Mouse (Mus musculus): ENCODE measurements around the gene Phlpp1.

The Phlpp1 gene

DNA sequence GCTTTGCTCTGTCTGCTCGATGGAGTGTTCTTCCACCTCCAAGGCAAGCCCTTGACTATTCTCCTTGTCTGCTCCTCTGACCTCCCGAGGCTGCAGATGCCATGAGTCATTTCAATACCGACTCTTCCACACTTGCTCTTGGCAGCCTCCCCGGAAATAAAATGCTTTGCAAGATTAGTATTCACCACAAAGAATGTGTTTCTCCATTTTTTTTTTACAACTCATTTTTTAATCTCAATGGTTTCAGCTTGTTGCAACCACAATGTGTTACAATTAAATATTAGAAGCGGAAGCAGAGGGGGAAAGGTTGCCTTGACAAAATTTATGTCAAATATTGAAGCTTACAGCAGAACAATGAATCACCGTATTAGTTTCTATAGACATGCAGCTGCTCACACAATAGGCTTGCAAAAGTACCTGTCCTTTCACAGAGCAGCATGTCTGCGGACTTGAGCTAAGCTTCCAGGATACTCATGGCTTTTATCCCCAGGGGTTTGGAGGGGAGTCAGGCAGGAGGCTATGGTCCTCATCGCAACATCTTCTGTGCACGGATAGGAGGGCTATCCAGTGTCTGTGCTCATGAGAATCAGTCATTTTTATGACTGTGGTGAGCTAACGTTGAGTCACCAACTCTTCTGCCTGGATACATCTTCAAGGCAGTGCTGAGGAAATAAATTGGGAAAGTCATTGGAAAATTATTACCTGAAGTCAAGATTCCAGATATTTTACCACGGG lies 229.5 kb downstream of the Phlpp1 start:
- DNase-seq, result no peak

DNA sequence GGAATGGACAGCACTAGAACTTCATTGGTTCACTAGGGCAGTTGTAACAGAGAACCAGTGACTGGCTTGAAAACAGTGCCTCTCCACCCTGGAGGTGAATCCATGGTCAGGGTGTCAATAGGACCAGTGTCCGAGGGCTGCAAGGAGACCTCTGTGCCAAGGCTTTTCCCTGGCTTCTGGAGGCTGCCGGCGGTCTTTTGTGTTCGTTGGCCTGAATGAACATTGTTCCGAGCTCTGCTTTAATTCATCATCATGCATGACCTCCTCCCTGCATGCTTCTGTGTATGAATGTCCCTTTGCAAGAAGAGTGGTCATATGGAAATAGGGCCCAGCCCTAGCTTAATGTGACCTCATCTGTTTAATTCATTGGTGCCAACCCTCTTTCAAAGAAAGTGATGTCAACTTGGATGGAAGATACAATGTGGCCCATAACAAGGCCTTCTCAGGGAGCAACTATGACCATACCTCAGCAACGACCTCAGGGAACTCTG lies 231.5 kb downstream of the Phlpp1 start:
- DNase-seq, result no peak

DNA sequence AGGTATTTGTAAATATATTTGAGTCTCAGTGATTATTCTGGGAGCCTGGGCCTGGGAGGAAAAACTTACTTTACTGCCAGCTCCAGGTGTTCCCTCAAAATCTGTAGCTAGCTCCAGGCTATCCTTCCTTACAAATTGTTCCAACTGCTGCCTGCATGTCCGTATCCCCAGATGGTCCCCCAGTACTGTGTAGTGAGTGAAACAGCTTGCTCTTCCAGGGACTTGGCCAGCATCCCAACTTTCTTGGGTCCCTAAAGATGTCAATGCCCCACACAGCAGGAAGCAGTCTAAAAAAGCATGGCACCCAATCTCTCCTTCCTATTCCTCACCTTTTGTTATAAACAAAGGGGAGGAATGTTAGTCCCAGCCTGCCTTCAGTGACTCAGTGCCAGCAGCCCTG lies 235.3 kb downstream of the Phlpp1 start:
- DNase-seq, result no peak

DNA sequence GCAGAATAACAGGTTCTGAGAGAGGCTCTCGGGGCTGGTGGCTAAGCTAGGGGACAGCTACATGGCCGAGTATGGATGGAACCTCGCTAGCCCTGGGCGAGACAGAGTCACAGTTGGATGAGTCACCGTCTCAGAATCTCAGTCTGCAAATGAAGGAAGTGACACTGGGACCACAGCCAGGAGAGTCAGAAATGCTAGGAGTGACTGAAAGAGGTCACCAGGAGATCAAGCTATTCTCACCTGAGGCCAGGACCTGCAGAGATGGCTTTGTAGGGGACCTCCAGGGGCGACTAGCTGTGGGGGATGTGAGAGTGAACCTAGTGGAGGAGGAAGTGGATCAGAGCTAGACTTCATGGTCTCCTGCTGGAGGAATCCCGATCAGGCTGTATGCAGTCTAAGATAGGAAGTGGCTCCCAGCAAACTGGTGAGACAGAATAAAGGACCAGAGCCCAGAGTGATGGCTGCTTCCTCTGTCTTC lies 236.4 kb downstream of the Phlpp1 start:
- peak; percentile 36 for DNase-seq

DNA sequence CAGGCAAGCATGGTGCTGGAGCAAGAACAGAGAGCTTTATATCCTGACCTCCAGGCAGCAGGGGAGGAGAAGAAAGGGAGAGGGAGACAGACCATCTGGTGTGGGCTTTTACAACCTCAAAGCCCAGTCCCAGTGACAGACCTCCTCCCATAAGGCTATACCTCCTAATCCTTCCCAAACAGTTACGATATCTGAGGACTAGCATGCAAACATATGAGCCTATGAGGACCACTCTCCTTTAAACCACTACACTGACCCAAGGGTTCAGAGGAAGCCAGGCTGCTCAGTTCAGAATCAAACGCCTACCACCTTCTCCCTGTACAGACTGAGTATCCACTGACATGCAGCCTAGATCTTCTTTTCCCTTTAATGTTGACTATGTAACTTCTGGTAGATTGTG lies 239.3 kb downstream of the Phlpp1 start:
- no peak for DNase-seq

DNA sequence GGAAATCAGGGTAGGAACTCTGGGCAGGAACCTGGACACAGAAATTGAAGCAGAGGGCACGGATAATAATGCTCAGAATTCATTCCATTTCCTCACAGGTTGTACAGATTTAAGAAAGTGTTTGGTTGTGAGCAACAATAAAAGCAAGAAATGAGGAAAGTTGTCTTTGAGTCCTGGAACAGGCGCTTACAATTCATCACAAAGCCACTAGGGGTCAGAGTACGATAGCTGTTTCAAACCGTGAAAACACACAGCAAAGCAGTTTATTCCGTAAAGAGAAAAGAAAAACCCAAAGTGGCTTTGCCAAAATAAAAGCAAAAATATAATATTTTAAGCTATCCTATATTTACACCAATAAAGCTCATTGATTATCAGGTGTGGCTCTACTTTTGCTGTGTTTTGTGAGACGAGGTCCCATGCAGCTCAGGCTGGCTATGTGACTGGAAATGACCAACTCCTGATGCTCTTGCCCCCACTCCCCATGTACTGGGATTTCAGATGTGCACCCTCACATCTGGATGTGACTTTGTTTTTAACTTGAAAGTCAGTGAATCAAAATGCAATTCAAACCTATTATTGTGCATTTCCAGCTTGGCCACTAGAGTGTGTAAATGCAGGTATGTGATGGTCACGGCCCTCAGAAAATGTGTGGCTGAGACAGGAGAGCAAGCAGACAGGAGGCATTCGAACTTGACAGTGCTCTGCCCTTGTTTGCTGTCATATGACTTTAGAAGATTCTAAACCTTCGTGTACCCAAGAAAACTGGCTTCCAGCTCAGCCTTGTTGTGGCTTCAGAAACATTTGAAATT lies 253.8 kb downstream of the Phlpp1 start:
- DNase-seq, result no peak

DNA sequence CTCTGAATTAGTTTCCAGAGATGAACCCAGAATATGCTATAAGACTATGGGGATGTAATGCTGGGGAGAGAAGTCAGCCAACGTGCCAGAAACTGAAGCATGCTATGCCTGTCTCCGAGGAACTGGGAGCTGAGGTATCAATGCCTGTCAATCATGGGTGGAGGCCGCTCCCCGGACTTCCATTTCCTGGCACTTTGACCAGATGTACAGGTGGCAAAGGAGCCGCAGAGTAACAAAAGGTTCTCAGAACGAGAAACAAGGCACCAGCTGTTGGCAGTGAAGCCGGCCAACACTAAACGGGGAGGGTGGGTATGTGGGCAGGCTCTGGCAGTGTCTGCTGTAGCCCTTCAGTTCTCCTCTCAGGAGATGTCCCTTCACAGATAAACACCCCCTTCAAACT lies 256.6 kb downstream of the Phlpp1 start:
- no peak for DNase-seq

DNA sequence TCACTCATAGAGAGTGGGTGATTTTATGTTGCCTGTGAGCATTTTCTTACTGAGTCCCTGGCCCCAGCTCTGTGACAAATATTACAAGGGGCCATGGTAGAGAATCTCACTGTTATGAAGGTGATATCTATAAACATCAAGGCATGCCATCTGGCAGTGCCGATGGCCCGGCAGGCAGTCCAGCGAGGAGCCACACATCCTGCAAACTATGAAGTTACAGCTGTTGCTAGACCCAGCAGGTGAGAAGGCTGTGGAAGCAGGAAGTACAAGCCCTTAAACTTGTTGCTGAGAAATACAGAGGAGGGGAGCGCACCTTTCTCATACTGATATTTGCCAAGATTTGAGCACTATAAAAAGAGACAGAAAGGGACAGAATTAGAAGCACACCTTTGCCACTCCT lies 257.0 kb downstream of the Phlpp1 start:
- DNase-seq, result no peak

DNA sequence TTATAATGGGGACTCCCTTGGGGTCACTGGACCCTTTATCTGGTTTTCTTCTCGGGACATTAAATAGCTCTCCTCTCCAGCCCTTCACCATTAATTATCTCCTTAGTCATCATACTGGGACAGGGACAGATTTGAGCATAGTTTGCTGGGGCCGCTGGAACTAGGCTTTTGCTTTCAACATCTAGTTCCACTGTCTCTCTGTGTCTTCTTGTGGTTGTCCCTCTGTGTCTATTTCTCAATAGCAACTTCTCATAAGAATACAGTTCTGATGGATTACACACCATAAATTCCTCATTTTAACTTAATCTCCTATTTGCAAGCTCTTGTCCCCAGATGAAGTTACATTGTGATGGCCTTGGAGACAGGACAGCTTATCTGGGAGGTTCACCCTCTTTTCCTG lies 262.0 kb downstream of the Phlpp1 start:
- DNase-seq, result no peak

All from kidney, adult 11 months (tissue).